Mouse (Mus musculus) retina, adult 2 months (tissue): ENCODE results near the gene Slfn14.
"Not testable (repeated sequence)": the region's sequence is repeated elsewhere in the genome, so short reads cannot be mapped to it uniquely, and the experiment has no call there.

Source experiments
- DNase-seq: peaks from one replicate; pipeline ENCODE4 v3.0.0-alpha.2; 2012; ENCODE audit warnings: low read depth, low spot score

Gene Slfn14

GRCm38 (mm10) chr11:83286566-83286965 lies at the start of gene Slfn14:
Gene Slfn14, minus strand, starts transcription at chr11:83286726.
- no peak for DNase-seq

GRCm38 (mm10) chr11:83335826-83336225 lies 49.3 kb upstream of the Slfn14 start:
- DNase-seq = no peak

- peak; percentile 43 for DNase-seq
Measured at GRCm38 (mm10) chr11:83327427-83327826, 40.9 kb upstream of the Slfn14 start.

GRCm38 (mm10) chr11:83326692-83327091 lies 40.2 kb upstream of the Slfn14 start:
- not testable (repeated sequence) for DNase-seq

- no peak for DNase-seq
Measured at GRCm38 (mm10) chr11:83319048-83319447, 32.5 kb upstream of the Slfn14 start.

GRCm38 (mm10) chr11:83312471-83312870 lies 25.9 kb upstream of the Slfn14 start:
- no peak for DNase-seq

GRCm38 (mm10) chr11:83306700-83307253 lies 20.3 kb upstream of the Slfn14 start:
- no peak for DNase-seq

- no peak for DNase-seq
Measured at GRCm38 (mm10) chr11:83304485-83304884, 18.0 kb upstream of the Slfn14 start.

GRCm38 (mm10) chr11:83303751-83304150 lies 17.2 kb upstream of the Slfn14 start:
- no peak for DNase-seq

- DNase-seq = peak; percentile 97
Measured at GRCm38 (mm10) chr11:83302526-83303251, 16.2 kb upstream of the Slfn14 start, which contains the start of gene Pex12. Gene Pex12, minus strand, starts transcription at chr11:83302586.

- DNase-seq = no peak
Measured at GRCm38 (mm10) chr11:83302124-83302523, 15.6 kb upstream of the Slfn14 start.

GRCm38 (mm10) chr11:83301431-83301831 lies 14.9 kb upstream of the Slfn14 start:
- no peak for DNase-seq

- no peak for DNase-seq
Measured at GRCm38 (mm10) chr11:83299724-83300123, 13.2 kb upstream of the Slfn14 start.

GRCm38 (mm10) chr11:83298225-83299195 lies 12.0 kb upstream of the Slfn14 start, which contains the start of gene Ap2b1:
Gene Ap2b1, plus strand, starts transcription at chr11:83299024.
- DNase-seq = peak; percentile 87

- no peak for DNase-seq
Measured at GRCm38 (mm10) chr11:83297816-83298215, 11.3 kb upstream of the Slfn14 start.

GRCm38 (mm10) chr11:83294133-83294532 lies 7.6 kb upstream of the Slfn14 start:
- DNase-seq = no peak

GRCm38 (mm10) chr11:83293182-83293581 lies 6.7 kb upstream of the Slfn14 start:
- DNase-seq = no peak

GRCm38 (mm10) chr11:83292251-83292587 lies 5.7 kb upstream of the Slfn14 start:
- DNase-seq = no peak

GRCm38 (mm10) chr11:83291375-83292250 lies 5.1 kb upstream of the Slfn14 start:
- DNase-seq = peak; percentile 88

- DNase-seq = no peak
Measured at GRCm38 (mm10) chr11:83289633-83290032, 3.1 kb upstream of the Slfn14 start.

- DNase-seq = no peak
Measured at GRCm38 (mm10) chr11:83289036-83289435, 2.5 kb upstream of the Slfn14 start.
